Mouse (Mus musculus): ENCODE results near the gene Hcn2. TPM values are rescaled to one million over a fixed set of nuclear protein-coding genes. Genes with fewer than 3 reads are reported as not detected.

The Hcn2 gene
- polyA plus RNA-seq, 1 experiment from 2014 or later: 0.15 TPM

GRCm38 (mm10) chr10:79736706-79737105, 20.3 kb downstream of the Hcn2 start:
- Histone ChIP-seq H3K4me1 (ENCODE audit: control insufficient read depth, insufficient read depth, low read length) (no peaks in the 10 kb centered on the region), H3K27ac (replicated peaks; ENCODE audit: low read depth, low read length) (no peak overlapping the region), H3K4me3 (ENCODE audit: low read depth, low read length) (no peak overlapping the region), H3K4me2 (ENCODE audit: low read depth, low read length) (no peak overlapping the region), H3K9ac (ENCODE audit: low read depth, low read length) (no peak overlapping the region), H3K9me3 (ENCODE audit: control insufficient read depth, low read length) (peaks cover 61% of the 10 kb centered on the region), H3K36me3 (ENCODE audit: control insufficient read depth, insufficient read depth, low read length) (peaks cover 83% of the 10 kb centered on the region), H3K27me3 (replicated peaks; ENCODE audit: control insufficient read depth, insufficient read depth, low read length) (no peaks in the 10 kb centered on the region)
- ATAC-seq (ENCODE audit: low read depth) (no peak), DNase-seq (ENCODE audit: low spot score) (no peak)
- WGBS: 84% methylated on average over 10 of the region's 14 CpGs

GRCm38 (mm10) chr10:79738259-79738658, 21.8 kb downstream of the Hcn2 start:
- Histone ChIP-seq H3K4me3 (ENCODE audit: low read depth, low read length) (no peak overlapping the region), H3K27ac (replicated peaks; ENCODE audit: low read depth, low read length) (no peak overlapping the region), H3K4me1 (ENCODE audit: control insufficient read depth, insufficient read depth, low read length) (no peaks in the 10 kb centered on the region), H3K27me3 (replicated peaks; ENCODE audit: control insufficient read depth, insufficient read depth, low read length) (no peaks in the 10 kb centered on the region), H3K9me3 (ENCODE audit: control insufficient read depth, low read length) (peaks cover 61% of the 10 kb centered on the region), H3K36me3 (ENCODE audit: control insufficient read depth, insufficient read depth, low read length) (peaks cover 98% of the 10 kb centered on the region), H3K4me2 (ENCODE audit: low read depth, low read length) (no peak overlapping the region), H3K9ac (ENCODE audit: low read depth, low read length) (no peak overlapping the region)
- DNase-seq (ENCODE audit: low spot score) (no peak), ATAC-seq (ENCODE audit: low read depth) (no peak)
- 92% methylated on average over 10 of the region's 10 CpGs for WGBS

DNA sequence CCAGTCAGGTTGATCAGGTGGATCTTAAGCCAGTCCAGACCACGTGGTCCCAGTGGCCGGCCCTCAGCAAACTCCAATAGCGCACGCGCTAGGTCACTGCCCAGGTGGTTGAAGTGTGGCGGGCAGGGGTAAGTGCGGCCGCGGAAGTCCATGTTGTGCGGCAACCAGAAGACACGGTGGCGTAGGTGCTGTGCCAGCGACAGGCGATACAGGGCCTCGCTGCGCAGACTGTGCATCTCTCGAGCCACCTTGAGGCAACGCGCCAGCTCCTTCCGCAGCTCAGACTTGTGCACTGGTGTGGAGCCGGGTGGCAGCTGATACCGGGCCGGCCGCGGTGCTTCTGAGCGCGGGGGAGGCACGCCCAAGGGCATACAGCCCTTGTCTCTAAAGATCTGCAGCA, 22.8 kb downstream of the Hcn2 start:
- Histone ChIP-seq H3K4me1 (ENCODE audit: control insufficient read depth, insufficient read depth, low read length) (no peaks in the 10 kb centered on the region), H3K9ac (ENCODE audit: low read depth, low read length) (no peak overlapping the region), H3K4me2 (ENCODE audit: low read depth, low read length) (no peak overlapping the region), H3K9me3 (ENCODE audit: control insufficient read depth, low read length) (peaks cover 61% of the 10 kb centered on the region), H3K4me3 (ENCODE audit: low read depth, low read length) (no peak overlapping the region), H3K27me3 (replicated peaks; ENCODE audit: control insufficient read depth, insufficient read depth, low read length) (no peaks in the 10 kb centered on the region), H3K36me3 (ENCODE audit: control insufficient read depth, insufficient read depth, low read length) (peaks cover 98% of the 10 kb centered on the region), H3K27ac (replicated peaks; ENCODE audit: low read depth, low read length) (no peak overlapping the region)
- ATAC-seq (ENCODE audit: low read depth) (no peak), DNase-seq (ENCODE audit: low spot score) (no peak)
- 96% methylated on average over 22 of the region's 28 CpGs for WGBS

- H3K4me1 ChIP-seq (ENCODE audit: control insufficient read depth, insufficient read depth, low read length): peaks cover 6% of the 10 kb centered on the region
- no peak overlapping the region for H3K4me2 ChIP-seq (ENCODE audit: low read depth, low read length)
- no peaks in the 10 kb centered on the region for H3K27me3 ChIP-seq (replicated peaks; ENCODE audit: control insufficient read depth, insufficient read depth, low read length)
- 79% methylated on average over 10 of the region's 11 CpGs for WGBS
- DNase-seq (ENCODE audit: low spot score) (no peak), ATAC-seq (ENCODE audit: low read depth) (no peak)
- peaks cover 54% of the 10 kb centered on the region for H3K9me3 ChIP-seq (ENCODE audit: control insufficient read depth, low read length)
- H3K27ac ChIP-seq (replicated peaks; ENCODE audit: low read depth, low read length): no peak overlapping the region
- no peak overlapping the region for H3K4me3 ChIP-seq (ENCODE audit: low read depth, low read length)
- no peak overlapping the region for H3K9ac ChIP-seq (ENCODE audit: low read depth, low read length)
- peaks cover 86% of the 10 kb centered on the region for H3K36me3 ChIP-seq (ENCODE audit: control insufficient read depth, insufficient read depth, low read length)
Observed at GRCm38 (mm10) chr10:79740863-79741262, 24.4 kb downstream of the Hcn2 start.

DNA sequence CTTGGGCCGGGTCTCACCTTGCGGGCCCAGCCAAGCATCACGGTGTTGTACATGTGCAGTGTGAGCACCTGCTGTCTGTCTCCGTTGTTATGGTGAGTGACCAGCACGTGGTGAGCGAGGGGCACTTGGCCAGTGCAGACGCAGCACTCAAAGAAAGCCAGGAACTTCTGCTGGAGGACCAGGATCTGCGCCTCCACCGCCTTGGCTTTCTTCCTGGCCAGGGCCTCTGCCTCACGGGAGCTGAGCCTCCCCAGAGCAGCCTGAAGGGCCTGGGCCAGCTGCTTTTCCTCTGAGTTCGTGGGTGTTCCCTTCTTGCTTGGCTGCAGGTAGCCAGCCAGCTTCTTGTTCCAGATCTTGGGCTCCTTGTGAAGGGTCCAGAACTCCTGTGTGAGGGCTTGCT, 26.7 kb downstream of the Hcn2 start:
- ATAC-seq (ENCODE audit: low read depth) (no peak), DNase-seq (ENCODE audit: low spot score) (no peak)
- no peak overlapping the region for H3K27ac ChIP-seq (replicated peaks; ENCODE audit: low read depth, low read length)
- no peak overlapping the region for H3K4me3 ChIP-seq (ENCODE audit: low read depth, low read length)
- H3K9ac ChIP-seq (ENCODE audit: low read depth, low read length): no peak overlapping the region
- H3K9me3 ChIP-seq (ENCODE audit: control insufficient read depth, low read length): peaks cover 31% of the 10 kb centered on the region
- peaks cover 7% of the 10 kb centered on the region for H3K4me1 ChIP-seq (ENCODE audit: control insufficient read depth, insufficient read depth, low read length)
- WGBS: 88% methylated on average over 10 of the region's 11 CpGs
- peaks cover 63% of the 10 kb centered on the region for H3K36me3 ChIP-seq (ENCODE audit: control insufficient read depth, insufficient read depth, low read length)
- no peak overlapping the region for H3K4me2 ChIP-seq (ENCODE audit: low read depth, low read length)
- H3K27me3 ChIP-seq (replicated peaks; ENCODE audit: control insufficient read depth, insufficient read depth, low read length): no peaks in the 10 kb centered on the region

DNA sequence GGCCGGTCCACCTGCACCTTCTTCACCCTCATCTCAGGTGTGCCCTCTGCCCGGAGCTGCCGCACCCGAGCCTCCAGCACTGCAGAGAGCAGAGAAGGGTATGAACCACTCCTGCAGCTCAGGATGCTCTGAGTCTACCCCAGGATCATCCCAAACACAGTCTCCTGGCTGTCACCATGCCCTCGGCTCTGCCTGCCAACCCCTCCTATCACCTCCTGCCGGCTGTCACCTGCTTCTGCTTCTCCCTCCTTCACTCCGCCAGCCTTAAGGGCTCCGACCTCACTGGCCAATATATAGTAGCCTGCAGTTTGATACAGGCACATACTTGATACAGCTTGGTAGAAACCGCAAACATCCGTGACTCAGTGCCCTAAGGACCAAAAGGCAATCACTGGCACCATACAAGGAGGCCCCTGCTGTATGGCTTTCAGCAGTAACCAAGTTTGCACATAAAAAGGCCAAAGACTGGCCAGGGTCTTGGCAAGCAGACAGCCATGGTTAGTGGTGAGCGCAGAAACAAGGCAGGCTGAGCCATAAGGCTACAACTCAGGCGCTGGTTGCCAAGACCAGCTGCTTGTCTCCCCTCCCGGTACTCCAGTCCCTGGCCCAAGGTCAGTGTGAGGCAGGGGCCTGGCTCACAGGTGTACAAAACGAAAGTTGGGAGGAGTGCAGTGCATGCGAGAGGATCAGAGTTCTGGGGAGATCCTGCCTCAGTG, 27.4 kb downstream of the Hcn2 start:
- Histone ChIP-seq H3K9me3 (ENCODE audit: control insufficient read depth, low read length) (peaks cover 25% of the 10 kb centered on the region), H3K36me3 (ENCODE audit: control insufficient read depth, insufficient read depth, low read length) (peaks cover 57% of the 10 kb centered on the region), H3K27ac (replicated peaks; ENCODE audit: low read depth, low read length) (no peak overlapping the region), H3K9ac (ENCODE audit: low read depth, low read length) (no peak overlapping the region), H3K27me3 (replicated peaks; ENCODE audit: control insufficient read depth, insufficient read depth, low read length) (no peaks in the 10 kb centered on the region), H3K4me3 (ENCODE audit: low read depth, low read length) (no peak overlapping the region), H3K4me2 (ENCODE audit: low read depth, low read length) (no peak overlapping the region), H3K4me1 (ENCODE audit: control insufficient read depth, insufficient read depth, low read length) (peaks cover 7% of the 10 kb centered on the region)
- no peak for DNase-seq (ENCODE audit: low spot score)
- ATAC-seq (ENCODE audit: low read depth): no peak
- 95% methylated on average over 15 of the region's 15 CpGs for WGBS

- WGBS: 82% methylated on average over 3 of the region's 3 CpGs
- DNase-seq (ENCODE audit: low spot score) (no peak), ATAC-seq (ENCODE audit: low read depth) (no peak)
- Histone ChIP-seq H3K36me3 (ENCODE audit: control insufficient read depth, insufficient read depth, low read length) (peaks cover 41% of the 10 kb centered on the region), H3K27ac (replicated peaks; ENCODE audit: low read depth, low read length) (no peak overlapping the region), H3K9ac (ENCODE audit: low read depth, low read length) (peak overlapping the region; percentile 76; the same call in 1 of the 2 replicates), H3K9me3 (ENCODE audit: control insufficient read depth, low read length) (peaks cover 9% of the 10 kb centered on the region), H3K27me3 (replicated peaks; ENCODE audit: control insufficient read depth, insufficient read depth, low read length) (no peaks in the 10 kb centered on the region), H3K4me1 (ENCODE audit: control insufficient read depth, insufficient read depth, low read length) (peaks cover 7% of the 10 kb centered on the region), H3K4me3 (ENCODE audit: low read depth, low read length) (peak overlapping the region; percentile 78), H3K4me2 (ENCODE audit: low read depth, low read length) (peak overlapping the region; percentile 76)
Observed at GRCm38 (mm10) chr10:79745411-79745810, 29.0 kb downstream of the Hcn2 start.

GRCm38 (mm10) chr10:79745898-79746773, 29.7 kb downstream of the Hcn2 start, which contains the start of gene Polrmt:
Gene Polrmt (minus strand): TSS chr10:79746581.
- Histone ChIP-seq H3K9me3 (ENCODE audit: control insufficient read depth, low read length) (peaks cover 2% of the 10 kb centered on the region), H3K4me3 (ENCODE audit: low read depth, low read length) (peak within 1 kb of the TSS; percentile 78), H3K9ac (ENCODE audit: low read depth, low read length) (peak within 1 kb of the TSS; percentile 76), H3K36me3 (ENCODE audit: control insufficient read depth, insufficient read depth, low read length) (peaks cover 34% of the 10 kb centered on the region), H3K4me2 (ENCODE audit: low read depth, low read length) (peak within 1 kb of the TSS; percentile 76), H3K27me3 (replicated peaks; ENCODE audit: control insufficient read depth, insufficient read depth, low read length) (no peaks in the 10 kb centered on the region), H3K27ac (replicated peaks; ENCODE audit: low read depth, low read length) (no peak within 1 kb of the TSS), H3K4me1 (ENCODE audit: control insufficient read depth, insufficient read depth, low read length) (peaks cover 7% of the 10 kb centered on the region)
- DNase-seq (ENCODE audit: low spot score): peak; percentile 99
- WGBS: 3% methylated on average over 33 of the region's 38 CpGs
- peak; percentile 97 for ATAC-seq (ENCODE audit: low read depth)
